Mouse (Mus musculus): ENCODE measurements around the gene Fth1.

GRCm38 (mm10) chr19:9987593-9987992 lies 7.2 kb downstream of the Fth1 start:
- TF ChIP-seq CTCF (IDR thresholded peaks at IDR 0.05; ENCODE audit: low read depth, low read length) (no peak), TAL1 (conservative IDR thresholded peaks at IDR 0.05; ENCODE audit: low read depth, low read length) (no peak), GATA1 (IDR thresholded peaks at IDR 0.05; ENCODE audit: borderline replicate concordance, low read length) (no peak), POLR2AphosphoS5 (IDR thresholded peaks at IDR 0.05; ENCODE audit: insufficient replicate concordance, low read depth, low read length) (0 out of 2 replicates have a peak, but pooled peaks have one; percentile 13), GATA2 (IDR thresholded peaks at IDR 0.05; ENCODE audit: borderline replicate concordance, low read depth, low read length) (no peak)

Data from G1E (cell line).